Mouse (Mus musculus) embryo, embryonic 11.5 days (tissue): ENCODE data around the gene Gm37240.

ENCODE experiments used
- DNase-seq: peaks from one replicate; pipeline ENCODE4 v3.0.0-alpha.2; 2012; ENCODE audit warnings: low read depth, low spot score

Gene Gm37240

DNA sequence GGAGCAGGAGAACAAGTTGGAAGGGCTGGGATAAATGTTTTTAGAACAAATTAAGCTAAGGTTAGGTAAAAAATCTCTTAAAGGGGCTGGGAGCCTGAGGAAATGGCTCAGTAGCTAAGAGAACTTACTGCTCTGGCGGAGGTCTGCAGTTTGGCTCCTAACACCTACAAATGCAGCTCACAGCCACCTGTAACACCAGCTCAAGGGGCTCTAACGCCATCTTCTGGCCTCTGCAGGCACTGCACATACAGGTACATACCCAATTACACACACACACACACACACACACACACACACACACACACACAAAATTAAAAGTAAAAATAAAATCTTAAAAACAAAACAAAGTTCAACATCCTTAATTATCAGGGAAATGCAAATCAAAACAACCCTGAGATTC is 1174.4 kb downstream of the Gm37240 start:
- no peak for DNase-seq

GRCm38 (mm10) chr3:84710723-84711122 is 1176.6 kb downstream of the Gm37240 start:
- no peak for DNase-seq

GRCm38 (mm10) chr3:84709967-84710366 is 1177.4 kb downstream of the Gm37240 start:
- DNase-seq: no peak

GRCm38 (mm10) chr3:84709100-84709499 is 1178.2 kb downstream of the Gm37240 start:
- DNase-seq: no peak

DNA sequence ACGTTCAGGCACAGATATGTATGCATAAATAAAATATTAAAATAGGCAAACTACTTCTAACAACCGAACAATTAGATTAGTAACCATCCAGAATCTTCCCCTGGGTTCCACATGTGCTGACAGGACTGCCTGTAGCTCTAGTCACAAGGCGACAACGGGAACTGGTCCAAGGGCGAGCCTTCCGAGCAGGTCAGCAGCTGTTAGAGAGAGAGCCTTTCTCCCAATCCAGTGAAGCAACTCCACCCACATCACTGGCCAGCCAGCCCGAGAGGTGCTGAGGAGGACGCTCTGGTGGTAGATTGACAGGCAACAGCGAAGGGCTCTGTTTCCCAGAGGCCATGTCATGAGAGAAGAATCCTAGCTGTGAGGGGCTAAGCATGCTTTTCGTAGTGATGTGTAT is 1178.8 kb downstream of the Gm37240 start:
- DNase-seq: no peak

GRCm38 (mm10) chr3:84705224-84705623 is 1182.1 kb downstream of the Gm37240 start:
- no peak for DNase-seq

- DNase-seq: no peak
Observed at GRCm38 (mm10) chr3:84703083-84703810, 1184.1 kb downstream of the Gm37240 start.

- DNase-seq: no peak
Observed at GRCm38 (mm10) chr3:84701964-84702363, 1185.4 kb downstream of the Gm37240 start.

DNA sequence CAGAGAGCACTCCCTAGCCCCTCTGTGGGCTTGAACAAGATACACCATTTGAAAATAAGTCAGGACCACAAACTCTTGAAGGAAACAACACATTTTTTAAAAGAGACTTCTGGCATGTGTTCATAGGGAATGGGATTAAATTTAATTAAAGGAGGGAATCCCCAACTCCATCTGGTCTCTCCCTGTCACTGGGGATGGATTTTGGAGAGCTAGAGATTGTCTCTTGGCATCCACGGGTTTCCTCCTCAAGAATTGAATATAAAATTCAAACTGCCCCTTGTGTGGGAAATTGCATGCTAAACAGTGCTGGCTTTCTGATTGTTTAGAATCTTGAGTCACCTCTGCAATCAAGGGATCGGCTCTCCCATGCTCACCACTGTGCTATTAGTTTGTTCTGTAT is 1185.8 kb downstream of the Gm37240 start:
- no peak for DNase-seq

GRCm38 (mm10) chr3:84696428-84696917 is 1190.8 kb downstream of the Gm37240 start:
- peak; percentile 11 for DNase-seq

- no peak for DNase-seq
Observed at GRCm38 (mm10) chr3:84695867-84696361, 1191.4 kb downstream of the Gm37240 start.

- no peak for DNase-seq
Observed at GRCm38 (mm10) chr3:84695418-84695817, 1191.9 kb downstream of the Gm37240 start.

GRCm38 (mm10) chr3:84693886-84694285 is 1193.4 kb downstream of the Gm37240 start:
- no peak for DNase-seq

DNA sequence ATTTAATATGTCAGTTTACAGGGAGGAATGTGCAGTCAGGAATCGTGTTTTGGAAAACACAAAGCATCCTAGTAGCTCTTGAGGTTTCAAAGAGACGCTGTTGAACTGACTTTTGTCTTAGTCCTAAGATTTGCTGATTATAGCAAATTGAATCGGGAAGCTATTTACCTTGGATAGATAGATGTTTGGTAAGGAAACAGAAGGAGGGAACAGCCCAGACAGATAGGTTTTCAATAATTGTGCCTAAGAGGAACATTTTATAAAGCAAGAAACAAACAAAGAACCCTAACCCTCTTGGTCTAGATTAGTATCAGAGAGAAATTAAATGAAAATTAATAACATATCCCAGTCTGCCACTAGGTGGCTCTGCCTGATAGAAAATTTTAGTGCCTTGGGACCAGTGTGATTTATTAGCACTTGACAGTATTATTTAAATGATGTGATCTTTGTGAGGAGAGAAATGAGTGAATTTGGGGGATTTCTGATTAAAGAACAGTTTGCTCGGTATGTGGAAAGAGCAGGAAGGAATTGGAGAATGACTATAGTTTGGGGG is 1194.6 kb downstream of the Gm37240 start:
- peak; percentile 29 for DNase-seq

DNA sequence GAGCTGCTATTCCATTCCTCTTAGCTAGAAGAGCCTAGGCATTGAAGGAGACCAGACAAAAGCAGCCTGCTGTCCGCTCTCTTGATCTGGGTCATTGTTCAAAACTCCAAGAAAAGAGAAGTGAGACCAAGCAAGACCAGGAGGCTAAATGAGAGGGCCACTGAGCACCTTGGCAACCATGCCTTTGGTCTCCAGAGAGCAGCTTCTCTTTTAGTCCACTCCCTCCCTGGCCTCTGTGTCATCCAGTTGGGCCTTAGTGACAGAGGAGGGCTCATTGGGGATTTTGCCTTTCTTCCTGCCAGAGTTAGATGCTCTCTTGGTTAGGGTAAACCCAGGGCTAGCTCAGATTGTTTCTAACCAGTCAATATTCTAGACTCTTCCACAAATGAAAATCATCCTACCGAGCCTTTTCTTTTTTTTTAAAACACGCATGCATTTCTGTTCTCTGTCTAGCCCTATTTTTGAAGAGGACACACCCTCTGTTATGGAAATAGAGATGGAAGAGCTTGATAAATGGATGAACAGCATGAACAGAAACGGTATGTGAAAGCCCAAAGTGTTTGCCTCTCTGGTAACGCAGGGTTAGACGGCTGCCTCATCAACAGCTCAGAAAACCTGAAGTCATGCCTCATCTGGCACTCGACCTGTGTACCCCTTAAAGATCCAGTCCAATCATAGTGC is 1197.1 kb downstream of the Gm37240 start:
- DNase-seq: no peak

GRCm38 (mm10) chr3:84689656-84690055 is 1197.7 kb downstream of the Gm37240 start:
- DNase-seq: no peak

DNA sequence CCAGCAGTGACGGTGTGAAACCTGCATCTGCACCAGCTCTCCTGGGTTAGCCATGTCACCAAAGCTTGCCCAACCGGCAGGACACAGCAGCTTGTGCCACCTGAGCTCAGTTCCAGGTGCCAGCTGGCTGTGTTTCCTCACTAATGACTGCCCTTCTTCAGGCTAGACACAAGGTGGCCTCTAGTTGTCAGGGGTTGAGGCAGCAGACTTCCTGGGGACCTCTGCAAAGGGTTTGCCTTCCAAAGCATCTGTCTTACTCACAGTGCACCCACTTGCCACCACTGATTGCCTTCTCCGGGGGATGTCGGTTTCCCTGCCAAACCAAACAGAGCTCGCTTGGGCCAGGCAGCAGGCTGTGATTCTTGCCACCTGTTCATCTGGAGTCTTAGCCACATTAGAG is 1199.1 kb downstream of the Gm37240 start:
- no peak for DNase-seq

DNA sequence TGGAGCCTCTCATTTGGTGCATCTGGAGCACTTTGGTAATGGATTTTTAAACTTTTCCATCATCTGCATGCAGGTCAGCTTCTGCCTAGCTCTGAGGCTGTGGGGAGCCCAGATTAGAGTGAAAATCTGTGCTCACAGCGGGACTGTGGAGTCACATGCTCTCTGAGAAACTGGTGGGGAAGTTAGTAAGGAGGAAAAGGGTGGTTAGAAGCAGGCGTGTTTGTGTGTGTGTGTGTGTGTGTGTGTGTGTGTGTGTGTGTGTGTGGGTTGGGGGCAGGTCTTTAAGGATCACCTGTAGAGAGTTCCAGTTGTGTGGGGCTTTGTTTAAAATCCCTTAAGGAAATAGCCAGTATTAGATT is 1199.9 kb downstream of the Gm37240 start:
- DNase-seq: no peak

DNA sequence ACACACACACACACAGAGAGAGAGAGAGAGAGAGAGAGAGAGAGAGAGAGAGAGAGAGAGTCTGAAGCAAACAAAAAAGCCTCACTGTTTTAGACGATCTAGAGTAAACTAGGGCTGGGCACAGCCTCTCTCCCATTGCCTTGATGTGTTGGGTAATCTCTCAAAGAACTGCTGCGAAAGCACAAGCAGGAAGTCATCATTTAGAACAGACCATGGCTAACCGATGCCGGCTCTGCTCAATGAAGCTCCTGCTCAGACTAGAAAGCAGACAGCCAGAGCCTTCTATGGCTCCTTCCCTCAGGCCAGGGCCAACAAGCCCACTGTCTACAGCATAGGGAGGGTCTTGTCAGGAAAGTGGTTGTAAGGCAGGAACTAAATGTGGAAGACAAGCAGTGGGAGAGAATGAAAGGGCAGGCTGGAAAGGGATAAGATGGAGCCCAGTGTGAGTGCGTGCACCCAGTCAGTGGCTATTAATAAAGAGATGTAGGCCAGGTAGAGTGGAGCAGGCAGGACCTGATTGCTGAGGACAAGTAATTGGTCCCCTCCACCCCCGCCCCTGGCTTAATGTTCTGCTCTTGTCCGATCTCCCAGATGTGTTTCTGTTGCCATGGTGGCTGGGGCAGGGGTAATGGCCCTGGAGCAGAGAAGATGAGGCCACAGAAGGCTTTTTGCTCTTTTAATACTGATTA is 1200.4 kb downstream of the Gm37240 start:
- no peak for DNase-seq

GRCm38 (mm10) chr3:84686294-84686672 is 1201.0 kb downstream of the Gm37240 start:
- DNase-seq: no peak

GRCm38 (mm10) chr3:84685662-84686293 is 1201.5 kb downstream of the Gm37240 start:
- DNase-seq: no peak

DNA sequence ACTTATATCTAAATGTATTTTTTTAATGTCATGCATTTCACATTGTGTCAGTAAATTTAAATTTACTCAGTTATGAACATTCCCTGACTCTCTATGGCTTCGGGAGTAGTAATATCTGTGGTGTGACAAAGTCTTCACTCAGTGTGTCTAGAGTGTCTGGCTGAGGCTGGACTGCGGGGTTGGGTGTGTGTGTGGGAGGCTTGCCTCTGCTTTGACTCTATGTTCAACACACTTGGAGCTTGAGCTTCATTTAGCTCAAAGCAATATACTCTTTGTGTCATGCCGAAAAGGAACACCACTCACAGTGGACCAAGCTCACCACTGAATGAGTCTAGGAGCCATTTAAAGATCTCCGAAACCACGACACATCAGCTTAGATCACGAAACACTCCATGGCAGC is 1203.5 kb downstream of the Gm37240 start:
- DNase-seq: no peak
